ENCODE assay signal across 8 mouse cellular contexts in genomic region chr16:35871898-35872297, GRCm38 (mm10). TPM values are rescaled to one million over a fixed set of nuclear protein-coding genes. Genes with fewer than 3 reads are reported as not detected.
DNase-seq lines count a peak whose midpoint lies in the region; ATAC-seq and TF ChIP-seq lines count a peak whose summit lies in the region.

No protein-coding gene starts in this region.

- no peak for TF ChIP-seq POLR2A in lung, adult 2 months (IDR thresholded peaks at IDR 0.05; ENCODE audit: borderline replicate concordance, extremely low read depth, low read depth, low read length)
- no peak for TF ChIP-seq POLR2A in myocyte (IDR thresholded peaks at IDR 0.05; ENCODE audit: insufficient read length, low read depth)

- peak overlapping the region; percentile 73 for H3K4me2 ChIP-seq in intestine, postnatal 0 days (replicated peaks; ENCODE audit: low read depth)
- peak overlapping the region; percentile 80 for H3K4me2 ChIP-seq in myocyte (ENCODE audit: low read depth)

- H3ac ChIP-seq in myocyte (ENCODE audit: control insufficient read depth, insufficient read length) = no peak overlapping the region

- no peaks in the 10 kb centered on the region for H3K79me2 ChIP-seq in myocyte (ENCODE audit: control insufficient read depth, insufficient read depth)

- TF ChIP-seq CTCF in lung, adult 2 months (IDR thresholded peaks at IDR 0.05; ENCODE audit: insufficient read depth, low read length) = no peak
- no peak for TF ChIP-seq CTCF in intestine, postnatal 0 days (IDR thresholded peaks at IDR 0.05; ENCODE audit: low read depth)

- peak overlapping the region; percentile 75; the same call in 1 of the 2 replicates for H3K9ac ChIP-seq in intestine, postnatal 0 days (ENCODE audit: low read depth, low read length)

- peaks cover 13% of the 10 kb centered on the region for H3K4me1 ChIP-seq in lung, adult 2 months (ENCODE audit: control insufficient read depth, insufficient read depth, low read length)
- H3K4me1 ChIP-seq in erythroblast, embryonic 14.5 days (ENCODE audit: control insufficient read depth) = peaks cover 30% of the 10 kb centered on the region
- peaks cover 8% of the 10 kb centered on the region; the same call in 1 of the 2 replicates for H3K4me1 ChIP-seq in intestine, postnatal 0 days (replicated peaks; ENCODE audit: control insufficient read depth, insufficient read depth, low read length)

- no peaks in the 10 kb centered on the region for H3K36me3 ChIP-seq in erythroblast, embryonic 14.5 days (ENCODE audit: control insufficient read depth)
- no peaks in the 10 kb centered on the region for H3K36me3 ChIP-seq in intestine, postnatal 0 days (ENCODE audit: control insufficient read depth, insufficient read depth)
- no peaks in the 10 kb centered on the region for H3K36me3 ChIP-seq in myocyte (ENCODE audit: control insufficient read depth, insufficient read depth)

- 22% methylated on average over 12 of the region's 12 CpGs for WGBS in lung, adult 2 months
- WGBS in intestine, postnatal 0 days = 25% methylated on average over 12 of the region's 12 CpGs

- peak; percentile 30 for DNase-seq in lung, adult 2 months
- DNase-seq in lung, postnatal 25 days (ENCODE audit: low spot score) = no peak
- DNase-seq in urinary bladder, postnatal 36 days (ENCODE audit: low spot score in 2 of 2) = no peak
- DNase-seq in left cerebral cortex, adult 11 months (ENCODE audit: low spot score) = no peak
- no peak for DNase-seq in adrenal gland, adult 18-20 months (ENCODE audit: low spot score in 2 of 2)

- peaks cover 66% of the 10 kb centered on the region for H3K27me3 ChIP-seq in erythroblast, embryonic 14.5 days (ENCODE audit: control insufficient read depth)
- H3K27me3 ChIP-seq in intestine, postnatal 0 days (replicated peaks; ENCODE audit: control insufficient read depth, insufficient read depth, low read length) = no peaks in the 10 kb centered on the region
- H3K27me3 ChIP-seq in myocyte (ENCODE audit: control insufficient read depth, insufficient read depth, insufficient read length) = no peaks in the 10 kb centered on the region

- H3K27ac ChIP-seq in intestine, postnatal 0 days (ENCODE audit: low read depth, low read length) = 0 out of 2 replicates have a peak overlapping the region, but pooled peaks have one; percentile 85

- peak overlapping the region; percentile 94 for H3K4me3 ChIP-seq in lung, adult 2 months (replicated peaks; ENCODE audit: extremely low read depth, low read depth, low read length)
- peak overlapping the region; percentile 86 for H3K4me3 ChIP-seq in erythroblast, embryonic 14.5 days (replicated peaks)
- H3K4me3 ChIP-seq in intestine, postnatal 0 days (ENCODE audit: low read depth, low read length) = peak overlapping the region; percentile 74
- H3K4me3 ChIP-seq in myocyte = peak overlapping the region; percentile 49

- no peak for ATAC-seq in intestine, postnatal 0 days

- no peaks in the 10 kb centered on the region for H3K9me3 ChIP-seq in erythroblast, embryonic 14.5 days (ENCODE audit: control insufficient read depth, low read length)
- no peaks in the 10 kb centered on the region for H3K9me3 ChIP-seq in intestine, postnatal 0 days (ENCODE audit: control insufficient read depth)

TF ChIP-seq in myocyte, 11 proteins besides CTCF, POLR2A, EP300 and RAD21:
- no peak for TF ChIP-seq SRF (IDR thresholded peaks at IDR 0.05; ENCODE audit: control insufficient read depth, insufficient read length, low read depth)
- TF ChIP-seq MYOD1 (IDR thresholded peaks at IDR 0.05; ENCODE audit: control insufficient read depth in 1 of 3, insufficient read length in 2 of 3, low read depth in 2 of 3) = no peak
- no peak for TF ChIP-seq CEBPB (IDR thresholded peaks at IDR 0.05; ENCODE audit: insufficient read depth, poor library complexity, severe bottlenecking)
- TF ChIP-seq TCF12 (IDR thresholded peaks at IDR 0.05; ENCODE audit: insufficient read depth, poor library complexity, severe bottlenecking) = no peak
- TF ChIP-seq USF1 (IDR thresholded peaks at IDR 0.05; ENCODE audit: low read depth) = no peak
- TF ChIP-seq POLR2AphosphoS2 (IDR thresholded peaks at IDR 0.05; ENCODE audit: insufficient read length, low read depth) = no peak
- TF ChIP-seq TCF3 (IDR thresholded peaks at IDR 0.05; ENCODE audit: insufficient read length, low read depth) = no peak
- TF ChIP-seq MYOG (IDR thresholded peaks at IDR 0.05; ENCODE audit: control insufficient read depth in 1 of 3, insufficient read depth in 1 of 3, insufficient read length in 2 of 3, low read depth in 2 of 3) = no peak
- TF ChIP-seq E2F4 (IDR thresholded peaks at IDR 0.05; ENCODE audit: insufficient read depth) = no peak
- TF ChIP-seq REST (IDR thresholded peaks at IDR 0.05; ENCODE audit: insufficient read depth, insufficient read length) = no peak
- TF ChIP-seq MAX (IDR thresholded peaks at IDR 0.05; ENCODE audit: low read depth) = no peak

RNA-seq across cellular contexts. Expression of gene Parp14, which starts 0.6 kb away (rescaled TPM):
- polyA plus RNA-seq in lung, adult 2 months (2012; rRNA removed) = 7.5 and 10.0 TPM in 2 replicates
- 0.18 TPM in 1 of 2 replicates, not detected in the other for polyA plus RNA-seq in erythroblast, embryonic 14.5 days (2012)
- polyA plus RNA-seq in intestine, postnatal 0 days (2015; fragmentation: Nextera tagmentation; extraction: Ambion mirVana) = 7.1 and 9.7 TPM in 2 replicates
- polyA plus RNA-seq in myocyte (2012; fragmentation: generic; extraction: Trizol) = 0.23 TPM
- total RNA-seq in adrenal gland, adult 18-20 months (2021) = 10 to 100 TPM; 10.7 to 12.7 TPM
